ENCODE assay signal across 24 mouse cellular contexts in genomic region chr4:138651881-138652280, GRCm38 (mm10). TPM values are rescaled to one million over a fixed set of nuclear protein-coding genes. Genes with fewer than 3 reads are reported as not detected.
A peak's percentile ranks its signal among the peaks of the same experiment; 100 is the strongest.
DNase-seq lines count a peak whose midpoint lies in the region; ATAC-seq lines count a peak whose summit lies in the region.
"Had no signal": no experiment of that assay in that cellular context is flagged by ENCODE, and none has a peak within 500 bp of the region (broad histone marks: within the 10 kb centered on the region; RNA-seq: fewer than 3 reads in every experiment).

No protein-coding gene starts in this region.

- H3K4me2 ChIP-seq in neural tube, embryonic 15.5 days = no peak overlapping the region
- H3K4me2 ChIP-seq: embryonic facial prominence, embryonic 12.5 days; forebrain, embryonic 12.5 days; hindbrain, embryonic 13.5 days; intestine, embryonic 15.5 days had no signal

- no peaks in the 10 kb centered on the region for H3K27me3 ChIP-seq in neural tube, embryonic 15.5 days (replicated peaks)
- H3K27me3 ChIP-seq: embryonic facial prominence, embryonic 12.5 days; forebrain, embryonic 12.5 days; hindbrain, embryonic 13.5 days; intestine, embryonic 15.5 days had no signal

- no peak overlapping the region for H3K4me3 ChIP-seq in neural tube, embryonic 15.5 days (replicated peaks)
- H3K4me3 ChIP-seq: embryonic facial prominence, embryonic 12.5 days; forebrain, embryonic 12.5 days; heart, embryonic 10.5 days; hindbrain, embryonic 13.5 days; intestine, embryonic 15.5 days had no signal

- peak; percentile 12 for DNase-seq in cerebellum, adult 11-12 months
- no peak for DNase-seq in cerebellum, adult 8-10 months
- DNase-seq in layer of hippocampus, postnatal 10 days (ENCODE audit: low spot score in 2 of 2) = peak; percentile 32 to 43
- DNase-seq in layer of hippocampus, adult 11-12 months (ENCODE audit: low spot score) = no peak
- peak; percentile 54 for DNase-seq in brain, adult 2 months (ENCODE audit: low read depth, low spot score)
- peak; percentile 48 to 54 for DNase-seq in cerebellum, postnatal 10 days
- DNase-seq: adrenal gland, postnatal 14 days; gastrocnemius, postnatal 10 days; heart, adult 18-20 months; heart, postnatal 10 days; heart, postnatal 4 days had no signal

- H3K36me3 ChIP-seq in neural tube, embryonic 15.5 days = no peaks in the 10 kb centered on the region
- H3K36me3 ChIP-seq: embryonic facial prominence, embryonic 12.5 days; forebrain, embryonic 12.5 days; heart, embryonic 10.5 days; hindbrain, embryonic 13.5 days; intestine, embryonic 15.5 days had no signal

- peaks cover 7% of the 10 kb centered on the region for H3K4me1 ChIP-seq in neural tube, embryonic 15.5 days
- H3K4me1 ChIP-seq: embryonic facial prominence, embryonic 12.5 days; intestine, embryonic 15.5 days had no signal

- ATAC-seq in erythroblast, adult 5-6 weeks (replicated peaks; ENCODE audit: low FRiP score, poor library complexity, severe bottlenecking) = no peak
- no peak for ATAC-seq in neural tube, embryonic 15.5 days (ENCODE audit: low FRiP score)
- ATAC-seq: forebrain, embryonic 16.5 days; intestine, embryonic 15.5 days had no signal

- H3K27ac ChIP-seq in neural tube, embryonic 15.5 days (replicated peaks) = no peak overlapping the region
- H3K27ac ChIP-seq: embryonic facial prominence, embryonic 12.5 days; forebrain, embryonic 12.5 days; heart, embryonic 10.5 days; hindbrain, embryonic 13.5 days; intestine, embryonic 15.5 days had no signal

- no peak overlapping the region for H3K9ac ChIP-seq in neural tube, embryonic 15.5 days (replicated peaks)
- H3K9ac ChIP-seq: embryonic facial prominence, embryonic 12.5 days; forebrain, embryonic 12.5 days; hindbrain, embryonic 13.5 days; intestine, embryonic 15.5 days had no signal

- H3K9me3 ChIP-seq in neural tube, embryonic 15.5 days (replicated peaks) = no peaks in the 10 kb centered on the region
- H3K9me3 ChIP-seq: embryonic facial prominence, embryonic 12.5 days; forebrain, embryonic 12.5 days; heart, embryonic 10.5 days; hindbrain, embryonic 13.5 days; intestine, embryonic 15.5 days had no signal

- 81% methylated on average over 4 of the region's 4 CpGs for WGBS in neural tube, embryonic 15.5 days

RNA-seq across cellular contexts. Expression of gene Vwa5b1, which starts 16.2 kb away (rescaled TPM):
- total RNA-seq in layer of hippocampus, postnatal 10 days (2021) = 1 to 10 TPM; 2.0 to 2.1 TPM
- not detected in 2 replicates for total RNA-seq in erythroblast, adult 5-6 weeks (2015; ENCODE audit: low replicate concordance)
- total RNA-seq in erythroblast, adult 5-6 weeks (2017; ENCODE audit: low replicate concordance) = 2.4 TPM in 1 of 2 replicates, not detected in the other
- polyA plus RNA-seq in neural tube, embryonic 15.5 days (2015; fragmentation: Nextera tagmentation; extraction: Ambion mirVana) = 0.64 and 1.2 TPM in 2 replicates
- total RNA-seq: adrenal gland, adult 18-20 months; adrenal gland, postnatal 14 days; gastrocnemius, postnatal 10 days; gastrocnemius, postnatal 4 days; heart, adult 18-20 months; heart, postnatal 4 days; MEL had no signal
- polyA plus RNA-seq: C2C12; heart, embryonic 14.5 days had no signal

Comparison
In these comparisons a context has a peak if more than half of its experiments do, and no peak if none do; other contexts are left out.
1. DNase-seq: peak in cerebellum, adult 11-12 months (single experiment), layer of hippocampus, postnatal 10 days (2 of 2), brain, adult 2 months (single experiment) and cerebellum, postnatal 10 days (2 of 2); none in cerebellum, adult 8-10 months (single experiment) and layer of hippocampus, adult 11-12 months (single experiment).